Mouse (Mus musculus) embryonic fibroblast, embryonic 13.5 days (primary cell): ENCODE results near the gene Asap2.

Source experiments
- CTCF ChIP-seq: IDR thresholded peaks from 2 replicates; pipeline ENCODE4 v1.5.1; 2011; ENCODE audit warnings: mild to moderate bottlenecking, control low read depth, low read length, moderate library complexity, borderline replicate concordance; ENCODE audit not compliant: insufficient read depth
- POLR2A ChIP-seq: IDR thresholded peaks from 2 replicates; pipeline ENCODE4 v1.6.1; 2011; ENCODE audit warnings: low read depth, mild to moderate bottlenecking, control low read depth, low read length, moderate library complexity

GRCm38 (mm10) chr12:21233727-21234126 lies 243.5 kb downstream of the Asap2 start:
- no peak for TF ChIP-seq CTCF
- TF ChIP-seq POLR2A = no peak
